Mouse (Mus musculus) neural tube, embryonic 13.5 days (tissue): ENCODE measurements around the gene Pik3c2g. TPM values are rescaled to one million over a fixed set of nuclear protein-coding genes. Genes with fewer than 3 reads are reported as not detected.

Experiments
- ATAC-seq: fragments of 200-750 bp; cut with Nextera tagmentation; 2 replicates; pipeline ENCODE4 v1.8.0; 2017; ENCODE audit warnings: low read depth, mild to moderate bottlenecking, moderate TSS enrichment, moderate library complexity
- H3K27ac ChIP-seq: fragments of 300-500 bp; sonication (generic); replicated peaks from 2 replicates; pipeline ENCODE4 v1.5.1; 2015; ENCODE audit warnings: moderate library complexity, mild to moderate bottlenecking, inconsistent platforms
- H3K27me3 ChIP-seq: fragments of 300-500 bp; sonication (generic); 2 replicates; pipeline ENCODE4 v1.6.1; 2015; ENCODE audit warnings: mild to moderate bottlenecking, inconsistent platforms
- H3K36me3 ChIP-seq: fragments of 300-500 bp; sonication (generic); 2 replicates; pipeline ENCODE4 v1.6.1; 2015; ENCODE audit warnings: mild to moderate bottlenecking, inconsistent platforms
- H3K4me1 ChIP-seq: fragments of 300-500 bp; sonication (generic); replicated peaks from 2 replicates; pipeline ENCODE4 v1.6.1; 2015; ENCODE audit warnings: inconsistent platforms
- H3K4me2 ChIP-seq: fragments of 300-500 bp; sonication (generic); 2 replicates; pipeline ENCODE4 v1.6.1; 2015; ENCODE audit warnings: inconsistent platforms, mild to moderate bottlenecking, moderate library complexity
- H3K4me3 ChIP-seq: fragments of 300-500 bp; sonication (generic); 2 replicates; pipeline ENCODE4 v1.5.1; 2015; ENCODE audit warnings: mild to moderate bottlenecking, inconsistent platforms
- H3K9ac ChIP-seq: fragments of 300-500 bp; sonication (generic); 2 replicates; pipeline ENCODE4 v1.6.1; 2015; ENCODE audit warnings: moderate library complexity, mild to moderate bottlenecking, inconsistent platforms
- H3K9me3 ChIP-seq: fragments of 300-500 bp; sonication (generic); 2 replicates; pipeline ENCODE4 v1.6.1; 2016; ENCODE audit warnings: inconsistent platforms
- WGBS: fragments of 180-500 bp; shearing (Covaris S2); methylation state at CpG from one replicate; pipeline ENCODE4 v1.1.7; 2015; 5-methylcytosine and 5-hydroxymethylcytosine counted together
- polyA plus RNA-seq: library from polyadenylated mRNA; unstranded; fragments of >200 nt; fragmentation: Nextera tagmentation; extraction: Ambion mirVana; gene quantifications from 2 replicates; pipeline ENCODE4 v1.2.1, GENCODE M21; 2015

Pik3c2g gene
- polyA plus RNA-seq, 1 experiment from 2014 or later = 0.21 TPM

GRCm38 (mm10) chr6:139742693-139743432 is 155.8 kb downstream of the Pik3c2g start:
- Histone ChIP-seq H3K4me3 (no peak overlapping the region), H3K4me1 (peaks cover 10% of the 10 kb centered on the region), H3K4me2 (no peak overlapping the region), H3K27me3 (no peaks in the 10 kb centered on the region), H3K9ac (no peak overlapping the region), H3K36me3 (no peaks in the 10 kb centered on the region), H3K9me3 (no peaks in the 10 kb centered on the region), H3K27ac (no peak overlapping the region)
- ATAC-seq = no peak
- WGBS = 83% methylated on average over 12 of the region's 12 CpGs

- no peaks in the 10 kb centered on the region for H3K9me3 ChIP-seq
- H3K27ac ChIP-seq = no peak overlapping the region
- ATAC-seq = no peak
- WGBS = 58% methylated on average over 7 of the region's 7 CpGs
- no peaks in the 10 kb centered on the region for H3K36me3 ChIP-seq
- no peak overlapping the region for H3K4me2 ChIP-seq
- H3K4me1 ChIP-seq = peaks cover 6% of the 10 kb centered on the region
- H3K27me3 ChIP-seq = no peaks in the 10 kb centered on the region
- H3K4me3 ChIP-seq = no peak overlapping the region
- H3K9ac ChIP-seq = no peak overlapping the region
Measured at GRCm38 (mm10) chr6:139746758-139747479, 159.9 kb downstream of the Pik3c2g start.

GRCm38 (mm10) chr6:139748091-139748771 is 161.2 kb downstream of the Pik3c2g start:
- no peak overlapping the region for H3K4me3 ChIP-seq
- no peaks in the 10 kb centered on the region for H3K36me3 ChIP-seq
- H3K27ac ChIP-seq = no peak overlapping the region
- no peaks in the 10 kb centered on the region for H3K9me3 ChIP-seq
- no peak for ATAC-seq
- H3K4me2 ChIP-seq = no peak overlapping the region
- H3K9ac ChIP-seq = no peak overlapping the region
- H3K4me1 ChIP-seq = peaks cover 6% of the 10 kb centered on the region
- 87% methylated on average over 13 of the region's 13 CpGs for WGBS
- H3K27me3 ChIP-seq = no peaks in the 10 kb centered on the region

- Histone ChIP-seq H3K9me3 (no peaks in the 10 kb centered on the region), H3K4me1 (peaks cover 6% of the 10 kb centered on the region), H3K36me3 (no peaks in the 10 kb centered on the region), H3K4me2 (no peak overlapping the region), H3K4me3 (no peak overlapping the region), H3K9ac (no peak overlapping the region), H3K27ac (no peak overlapping the region), H3K27me3 (no peaks in the 10 kb centered on the region)
- WGBS = 92% methylated on average over 2 of the region's 2 CpGs
- no peak for ATAC-seq
Measured at GRCm38 (mm10) chr6:139750599-139750998, 163.6 kb downstream of the Pik3c2g start.

- WGBS = 59% methylated on average over 3 of the region's 3 CpGs
- Histone ChIP-seq H3K9ac (no peak overlapping the region), H3K9me3 (no peaks in the 10 kb centered on the region), H3K36me3 (no peaks in the 10 kb centered on the region), H3K27ac (no peak overlapping the region), H3K27me3 (no peaks in the 10 kb centered on the region), H3K4me1 (peaks cover 6% of the 10 kb centered on the region), H3K4me3 (no peak overlapping the region), H3K4me2 (no peak overlapping the region)
- ATAC-seq = no peak
Measured at GRCm38 (mm10) chr6:139751022-139751421, 164.0 kb downstream of the Pik3c2g start.

GRCm38 (mm10) chr6:139757876-139758275 is 170.9 kb downstream of the Pik3c2g start:
- no peaks in the 10 kb centered on the region for H3K27me3 ChIP-seq
- H3K4me1 ChIP-seq = no peaks in the 10 kb centered on the region
- no peak overlapping the region for H3K4me3 ChIP-seq
- no peaks in the 10 kb centered on the region for H3K9me3 ChIP-seq
- H3K9ac ChIP-seq = no peak overlapping the region
- no peaks in the 10 kb centered on the region for H3K36me3 ChIP-seq
- no peak overlapping the region for H3K27ac ChIP-seq
- 90% methylated on average over 8 of the region's 8 CpGs for WGBS
- ATAC-seq = no peak
- H3K4me2 ChIP-seq = no peak overlapping the region

GRCm38 (mm10) chr6:139760978-139761377 is 174.0 kb downstream of the Pik3c2g start:
- no peaks in the 10 kb centered on the region for H3K4me1 ChIP-seq
- H3K4me3 ChIP-seq = no peak overlapping the region
- ATAC-seq = no peak
- H3K36me3 ChIP-seq = no peaks in the 10 kb centered on the region
- WGBS = 40% methylated on average over 4 of the region's 4 CpGs
- no peak overlapping the region for H3K9ac ChIP-seq
- no peaks in the 10 kb centered on the region for H3K27me3 ChIP-seq
- H3K27ac ChIP-seq = no peak overlapping the region
- H3K4me2 ChIP-seq = no peak overlapping the region
- H3K9me3 ChIP-seq = no peaks in the 10 kb centered on the region

- Histone ChIP-seq H3K4me2 (no peak overlapping the region), H3K27ac (no peak overlapping the region), H3K27me3 (no peaks in the 10 kb centered on the region), H3K9me3 (no peaks in the 10 kb centered on the region), H3K4me1 (no peaks in the 10 kb centered on the region), H3K4me3 (no peak overlapping the region), H3K36me3 (no peaks in the 10 kb centered on the region), H3K9ac (no peak overlapping the region)
- ATAC-seq = no peak
- 86% methylated on average over 3 of the region's 3 CpGs for WGBS
Measured at GRCm38 (mm10) chr6:139764398-139764797, 177.4 kb downstream of the Pik3c2g start.

GRCm38 (mm10) chr6:139769744-139770473 is 182.9 kb downstream of the Pik3c2g start:
- 86% methylated on average over 7 of the region's 7 CpGs for WGBS
- Histone ChIP-seq H3K4me1 (no peaks in the 10 kb centered on the region), H3K27me3 (no peaks in the 10 kb centered on the region)

GRCm38 (mm10) chr6:139770535-139770934 is 183.5 kb downstream of the Pik3c2g start:
- Histone ChIP-seq H3K36me3 (no peaks in the 10 kb centered on the region), H3K9ac (no peak overlapping the region), H3K4me2 (no peak overlapping the region), H3K27ac (no peak overlapping the region), H3K9me3 (no peaks in the 10 kb centered on the region), H3K4me1 (no peaks in the 10 kb centered on the region), H3K27me3 (no peaks in the 10 kb centered on the region), H3K4me3 (no peak overlapping the region)
- ATAC-seq = no peak
- WGBS = 44% methylated on average over 3 of the region's 3 CpGs

More at GRCm38 (mm10) chr6:139769744-139770473, 182.9 kb downstream of the Pik3c2g start:
- no peak overlapping the region for H3K27ac ChIP-seq
- no peaks in the 10 kb centered on the region for H3K9me3 ChIP-seq
- H3K36me3 ChIP-seq = no peaks in the 10 kb centered on the region
- no peak overlapping the region for H3K9ac ChIP-seq
- no peak for ATAC-seq
- H3K4me3 ChIP-seq = no peak overlapping the region
- H3K4me2 ChIP-seq = no peak overlapping the region

GRCm38 (mm10) chr6:139777576-139778282 is 190.7 kb downstream of the Pik3c2g start:
- Histone ChIP-seq H3K27ac (no peak overlapping the region), H3K9me3 (no peaks in the 10 kb centered on the region), H3K4me3 (no peak overlapping the region), H3K4me1 (no peaks in the 10 kb centered on the region; the same call in 1 of the 2 replicates), H3K4me2 (no peak overlapping the region), H3K27me3 (no peaks in the 10 kb centered on the region), H3K9ac (no peak overlapping the region), H3K36me3 (no peaks in the 10 kb centered on the region)
- ATAC-seq = no peak
- 70% methylated on average over 11 of the region's 11 CpGs for WGBS
